Mouse (Mus musculus): ENCODE data around the gene Hivep2. TPM values are rescaled to one million over a fixed set of nuclear protein-coding genes. Genes with fewer than 3 reads are reported as not detected.

The Hivep2 gene
- polyA plus RNA-seq, 1 experiment from 2014 or later, result 4.6 TPM

- no peak for ATAC-seq (ENCODE audit: low FRiP score, low TSS enrichment)
- Histone ChIP-seq H3K9ac (replicated peaks; ENCODE audit: low read length) (no peak overlapping the region), H3K9me3 (ENCODE audit: low read length) (no peaks in the 10 kb centered on the region), H3K27ac (ENCODE audit: low read length) (no peak overlapping the region), H3K36me3 (ENCODE audit: insufficient read depth, low read length) (no peaks in the 10 kb centered on the region), H3K27me3 (ENCODE audit: insufficient read depth, low read length) (no peaks in the 10 kb centered on the region), H3K4me2 (replicated peaks; ENCODE audit: low read depth, low read length) (no peak overlapping the region), H3K4me1 (ENCODE audit: insufficient read depth, low read length) (peaks cover 18% of the 10 kb centered on the region), H3K4me3 (ENCODE audit: low read length) (no peak overlapping the region)
- 51% methylated on average over 2 of the region's 2 CpGs for WGBS
These were observed 94.4 kb downstream of the Hivep2 start for GRCm38 (mm10) chr10:14060302-14060701.

DNA sequence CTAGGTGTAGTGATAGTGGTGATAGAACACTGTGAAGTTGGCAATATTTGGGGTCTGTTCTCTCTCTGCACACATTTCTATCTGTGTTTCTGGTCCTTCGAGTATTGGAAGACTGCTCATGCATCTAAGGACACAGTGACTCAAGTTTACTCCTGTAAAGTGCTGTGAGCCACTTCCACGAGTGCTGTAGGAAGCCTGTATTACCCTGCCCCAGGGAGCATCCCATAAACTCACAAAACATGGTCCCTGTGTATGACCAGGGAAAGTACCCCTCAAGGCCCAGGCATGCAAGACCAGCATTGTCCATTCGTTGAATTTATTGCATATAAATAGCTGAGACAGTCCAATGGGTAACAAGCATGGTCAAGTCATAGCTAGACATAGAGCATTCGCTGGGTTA lies 97.4 kb downstream of the Hivep2 start:
- no peak overlapping the region for H3K4me2 ChIP-seq (replicated peaks; ENCODE audit: low read depth, low read length)
- H3K27me3 ChIP-seq (ENCODE audit: insufficient read depth, low read length), result no peaks in the 10 kb centered on the region
- H3K4me1 ChIP-seq (ENCODE audit: insufficient read depth, low read length), result no peaks in the 10 kb centered on the region
- ATAC-seq (ENCODE audit: low FRiP score, low TSS enrichment), result no peak
- H3K9ac ChIP-seq (replicated peaks; ENCODE audit: low read length), result no peak overlapping the region
- no peaks in the 10 kb centered on the region for H3K9me3 ChIP-seq (ENCODE audit: low read length)
- WGBS, result 85% methylated on average over 4 of the region's 4 CpGs
- no peaks in the 10 kb centered on the region for H3K36me3 ChIP-seq (ENCODE audit: insufficient read depth, low read length)
- H3K4me3 ChIP-seq (ENCODE audit: low read length), result no peak overlapping the region
- no peak overlapping the region for H3K27ac ChIP-seq (ENCODE audit: low read length)

DNA sequence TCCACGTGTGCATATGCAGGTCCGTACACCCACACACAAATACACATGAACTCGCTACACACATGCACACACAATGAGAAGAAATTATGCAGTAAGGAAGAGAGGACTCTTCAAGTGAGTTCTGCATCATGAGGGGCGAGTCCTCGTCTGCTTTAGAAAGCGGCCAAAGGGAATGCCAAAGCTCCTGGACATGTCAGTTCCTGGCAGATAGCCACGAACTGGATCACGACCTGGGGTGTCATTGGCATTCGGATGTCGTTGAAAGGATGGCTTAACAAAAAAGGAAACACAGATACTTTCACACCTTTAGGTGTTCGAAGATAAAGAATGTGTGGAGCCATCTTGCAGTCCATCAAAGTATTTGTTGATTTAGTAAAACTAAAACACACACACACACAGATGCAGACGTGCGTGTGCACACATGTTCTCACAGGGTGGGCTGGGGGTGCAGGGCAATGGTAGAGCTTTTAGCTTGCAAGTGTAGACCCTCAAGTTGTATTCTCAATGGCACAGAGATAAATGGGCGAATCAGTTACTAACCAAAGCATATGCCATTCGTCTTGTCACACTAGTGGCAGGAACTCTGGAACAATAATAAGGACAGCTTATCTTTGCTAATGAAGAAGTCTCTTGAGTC lies 99.0 kb downstream of the Hivep2 start:
- Histone ChIP-seq H3K36me3 (ENCODE audit: insufficient read depth, low read length) (no peaks in the 10 kb centered on the region), H3K4me3 (ENCODE audit: low read length) (no peak overlapping the region), H3K27ac (ENCODE audit: low read length) (no peak overlapping the region), H3K4me2 (replicated peaks; ENCODE audit: low read depth, low read length) (no peak overlapping the region), H3K4me1 (ENCODE audit: insufficient read depth, low read length) (no peaks in the 10 kb centered on the region), H3K27me3 (ENCODE audit: insufficient read depth, low read length) (no peaks in the 10 kb centered on the region), H3K9me3 (ENCODE audit: low read length) (no peaks in the 10 kb centered on the region), H3K9ac (replicated peaks; ENCODE audit: low read length) (no peak overlapping the region)
- ATAC-seq (ENCODE audit: low FRiP score, low TSS enrichment), result no peak
- 78% methylated on average over 15 of the region's 15 CpGs for WGBS

GRCm38 (mm10) chr10:14067802-14068201 lies 101.9 kb downstream of the Hivep2 start:
- H3K9me3 ChIP-seq (ENCODE audit: low read length), result no peaks in the 10 kb centered on the region
- no peak overlapping the region for H3K9ac ChIP-seq (replicated peaks; ENCODE audit: low read length)
- WGBS, result 82% methylated on average over 4 of the region's 4 CpGs
- H3K27me3 ChIP-seq (ENCODE audit: insufficient read depth, low read length), result no peaks in the 10 kb centered on the region
- H3K36me3 ChIP-seq (ENCODE audit: insufficient read depth, low read length), result no peaks in the 10 kb centered on the region
- H3K4me3 ChIP-seq (ENCODE audit: low read length), result no peak overlapping the region
- H3K27ac ChIP-seq (ENCODE audit: low read length), result no peak overlapping the region
- H3K4me1 ChIP-seq (ENCODE audit: insufficient read depth, low read length), result no peaks in the 10 kb centered on the region
- no peak overlapping the region for H3K4me2 ChIP-seq (replicated peaks; ENCODE audit: low read depth, low read length)
- no peak for ATAC-seq (ENCODE audit: low FRiP score, low TSS enrichment)

GRCm38 (mm10) chr10:14070498-14071079 lies 104.7 kb downstream of the Hivep2 start:
- 85% methylated on average over 5 of the region's 5 CpGs for WGBS
- H3K9me3 ChIP-seq (ENCODE audit: low read length), result no peaks in the 10 kb centered on the region
- no peak overlapping the region for H3K9ac ChIP-seq (replicated peaks; ENCODE audit: low read length)
- H3K36me3 ChIP-seq (ENCODE audit: insufficient read depth, low read length), result no peaks in the 10 kb centered on the region
- no peak overlapping the region for H3K4me2 ChIP-seq (replicated peaks; ENCODE audit: low read depth, low read length)
- H3K4me1 ChIP-seq (ENCODE audit: insufficient read depth, low read length), result no peaks in the 10 kb centered on the region
- H3K27me3 ChIP-seq (ENCODE audit: insufficient read depth, low read length), result no peaks in the 10 kb centered on the region
- no peak overlapping the region for H3K4me3 ChIP-seq (ENCODE audit: low read length)
- ATAC-seq (ENCODE audit: low FRiP score, low TSS enrichment), result no peak
- H3K27ac ChIP-seq (ENCODE audit: low read length), result no peak overlapping the region

DNA sequence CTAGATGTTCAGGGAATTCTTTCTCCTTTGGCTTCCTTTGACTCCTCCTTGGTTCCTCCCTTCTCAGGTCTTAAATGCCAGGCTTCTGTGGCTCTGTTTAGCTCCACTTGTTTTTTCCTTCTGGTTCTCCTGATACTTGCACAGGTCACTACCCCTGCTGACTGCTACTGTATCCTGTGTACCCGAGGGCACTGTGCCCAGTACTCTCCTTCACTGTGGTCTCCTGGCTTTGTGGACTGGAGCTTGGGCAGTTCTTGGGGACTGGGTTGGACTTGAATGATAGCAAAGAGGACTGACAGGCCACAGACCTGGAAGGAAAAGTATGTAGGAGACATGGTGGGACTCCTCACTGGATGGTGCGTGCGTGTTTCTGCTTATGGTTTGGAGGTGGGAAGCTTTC lies 106.6 kb downstream of the Hivep2 start:
- Histone ChIP-seq H3K36me3 (ENCODE audit: insufficient read depth, low read length) (no peaks in the 10 kb centered on the region), H3K4me3 (ENCODE audit: low read length) (no peak overlapping the region), H3K27ac (ENCODE audit: low read length) (no peak overlapping the region), H3K9ac (replicated peaks; ENCODE audit: low read length) (no peak overlapping the region), H3K9me3 (ENCODE audit: low read length) (no peaks in the 10 kb centered on the region), H3K27me3 (ENCODE audit: insufficient read depth, low read length) (no peaks in the 10 kb centered on the region), H3K4me2 (replicated peaks; ENCODE audit: low read depth, low read length) (no peak overlapping the region), H3K4me1 (ENCODE audit: insufficient read depth, low read length) (no peaks in the 10 kb centered on the region)
- 84% methylated on average over 3 of the region's 3 CpGs for WGBS
- ATAC-seq (ENCODE audit: low FRiP score, low TSS enrichment), result no peak

- no peak overlapping the region for H3K4me3 ChIP-seq (ENCODE audit: low read length)
- no peak for ATAC-seq (ENCODE audit: low FRiP score, low TSS enrichment)
- H3K9me3 ChIP-seq (ENCODE audit: low read length), result no peaks in the 10 kb centered on the region
- no peak overlapping the region for H3K27ac ChIP-seq (ENCODE audit: low read length)
- H3K27me3 ChIP-seq (ENCODE audit: insufficient read depth, low read length), result no peaks in the 10 kb centered on the region
- no peaks in the 10 kb centered on the region for H3K36me3 ChIP-seq (ENCODE audit: insufficient read depth, low read length)
- H3K4me2 ChIP-seq (replicated peaks; ENCODE audit: low read depth, low read length), result no peak overlapping the region
- H3K9ac ChIP-seq (replicated peaks; ENCODE audit: low read length), result no peak overlapping the region
- H3K4me1 ChIP-seq (ENCODE audit: insufficient read depth, low read length), result no peaks in the 10 kb centered on the region
- 86% methylated on average over 5 of the region's 5 CpGs for WGBS
These were observed 109.9 kb downstream of the Hivep2 start for GRCm38 (mm10) chr10:14075767-14076166.

GRCm38 (mm10) chr10:14076880-14077279 lies 111.0 kb downstream of the Hivep2 start:
- no peak overlapping the region for H3K4me3 ChIP-seq (ENCODE audit: low read length)
- no peak overlapping the region for H3K9ac ChIP-seq (replicated peaks; ENCODE audit: low read length)
- H3K4me1 ChIP-seq (ENCODE audit: insufficient read depth, low read length), result no peaks in the 10 kb centered on the region
- no peak overlapping the region for H3K4me2 ChIP-seq (replicated peaks; ENCODE audit: low read depth, low read length)
- H3K9me3 ChIP-seq (ENCODE audit: low read length), result no peaks in the 10 kb centered on the region
- no peak overlapping the region for H3K27ac ChIP-seq (ENCODE audit: low read length)
- H3K27me3 ChIP-seq (ENCODE audit: insufficient read depth, low read length), result no peaks in the 10 kb centered on the region
- ATAC-seq (ENCODE audit: low FRiP score, low TSS enrichment), result no peak
- no peaks in the 10 kb centered on the region for H3K36me3 ChIP-seq (ENCODE audit: insufficient read depth, low read length)
- WGBS, result 81% methylated on average over 9 of the region's 9 CpGs

DNA sequence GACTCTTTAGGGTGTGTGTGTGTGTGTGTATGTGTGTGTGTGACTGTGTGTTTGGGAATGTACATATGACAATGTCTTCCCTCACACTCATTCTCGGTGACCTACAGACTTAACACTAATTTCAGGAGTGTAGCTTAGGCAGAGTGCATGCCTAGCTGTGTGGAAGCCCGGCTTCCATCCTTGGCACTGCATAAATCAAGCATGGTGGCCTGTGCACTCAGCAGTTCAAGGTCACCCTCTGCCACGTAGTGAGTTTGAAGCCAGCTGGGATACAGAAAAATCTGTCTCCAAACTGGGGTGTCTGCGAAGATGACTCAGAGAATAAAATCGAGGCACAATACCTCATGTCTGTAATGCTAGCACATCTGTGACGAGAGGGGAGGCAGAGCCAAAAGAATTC lies 115.0 kb downstream of the Hivep2 start:
- Histone ChIP-seq H3K4me1 (ENCODE audit: insufficient read depth, low read length) (peaks cover 10% of the 10 kb centered on the region), H3K4me2 (replicated peaks; ENCODE audit: low read depth, low read length) (no peak overlapping the region), H3K9me3 (ENCODE audit: low read length) (no peaks in the 10 kb centered on the region), H3K36me3 (ENCODE audit: insufficient read depth, low read length) (no peaks in the 10 kb centered on the region), H3K27me3 (ENCODE audit: insufficient read depth, low read length) (no peaks in the 10 kb centered on the region), H3K4me3 (ENCODE audit: low read length) (no peak overlapping the region), H3K27ac (ENCODE audit: low read length) (no peak overlapping the region), H3K9ac (replicated peaks; ENCODE audit: low read length) (no peak overlapping the region)
- no peak for ATAC-seq (ENCODE audit: low FRiP score, low TSS enrichment)
- WGBS, result 67% methylated on average over 6 of the region's 6 CpGs

DNA sequence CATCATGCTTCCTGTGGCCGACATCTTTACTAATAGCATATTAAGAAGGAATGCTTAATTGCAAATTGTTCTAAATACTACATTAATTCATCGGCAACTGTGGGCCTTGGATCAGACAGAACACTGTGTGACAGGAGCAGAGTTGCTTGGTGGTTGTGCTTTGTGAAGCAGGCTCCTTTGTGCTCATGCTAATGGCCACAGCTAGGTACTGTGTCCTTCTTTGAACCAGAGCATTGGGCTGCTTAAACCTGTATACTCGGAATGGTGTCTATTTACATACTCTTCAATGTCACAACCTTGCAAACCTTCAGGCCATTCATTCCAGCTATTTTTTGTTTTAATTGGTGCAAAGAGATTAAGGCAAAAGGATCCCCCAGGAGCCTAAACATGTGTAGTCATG lies 115.9 kb downstream of the Hivep2 start:
- Histone ChIP-seq H3K9me3 (ENCODE audit: low read length) (no peaks in the 10 kb centered on the region), H3K4me1 (ENCODE audit: insufficient read depth, low read length) (peaks cover 19% of the 10 kb centered on the region), H3K27me3 (ENCODE audit: insufficient read depth, low read length) (no peaks in the 10 kb centered on the region), H3K36me3 (ENCODE audit: insufficient read depth, low read length) (no peaks in the 10 kb centered on the region), H3K4me3 (ENCODE audit: low read length) (no peak overlapping the region), H3K27ac (ENCODE audit: low read length) (no peak overlapping the region), H3K4me2 (replicated peaks; ENCODE audit: low read depth, low read length) (no peak overlapping the region), H3K9ac (replicated peaks; ENCODE audit: low read length) (no peak overlapping the region)
- no peak for ATAC-seq (ENCODE audit: low FRiP score, low TSS enrichment)
- WGBS, result 63% methylated on average over 3 of the region's 3 CpGs
